Mouse (Mus musculus) lung, adult 2 months (tissue): ENCODE measurements at regions not wholly inside any gene's neighbourhood (a gene's known extent, or its start where the extent isn't known, plus 50 kb on each side); places are given as distances from the start of the nearest gene placed in this dataset.

Experiments
- CTCF ChIP-seq: fragments of 200-500 bp; IDR thresholded peaks from 2 replicates; pipeline ENCODE4 v1.5.1; 2011; ENCODE audit warnings: mild to moderate bottlenecking, low read length, control low read depth; ENCODE audit not compliant: insufficient read depth
- POLR2A ChIP-seq: fragments of 200-500 bp; IDR thresholded peaks from 2 replicates; pipeline ENCODE4 v1.6.1; 2011; ENCODE audit warnings: low read depth, mild to moderate bottlenecking, control low read depth, low read length, borderline replicate concordance; ENCODE audit errors: extremely low read depth

GRCm38 (mm10) chr10:126753201-126753600 lies 148.0 kb downstream of the Atp23 start:
- TF ChIP-seq CTCF (no peak), POLR2A (no peak)
